Mouse (Mus musculus): ENCODE data around the gene Hpcal4. TPM values are rescaled to one million over a fixed set of nuclear protein-coding genes. Genes with fewer than 3 reads are reported as not detected.

The Hpcal4 gene
- total RNA-seq, 1 experiment, result 0.67 TPM

- DNase-seq (ENCODE audit: low read depth, low spot score), result no peak
- no peak for TF ChIP-seq ZNF384 (IDR thresholded peaks at IDR 0.05; ENCODE audit: low read depth, low read length)
- no peak for TF ChIP-seq CHD2 (IDR thresholded peaks at IDR 0.05; ENCODE audit: low read depth, low read length)
- TF ChIP-seq HCFC1 (IDR thresholded peaks at IDR 0.05; ENCODE audit: borderline replicate concordance, insufficient read depth, low read length), result no peak
- no peak overlapping the region for H3K4me3 ChIP-seq (ENCODE audit: insufficient read depth in 1 of 2, low read depth in 1 of 2, low read length in 2 of 2, poor library complexity in 1 of 2, severe bottlenecking in 1 of 2)
- no peak overlapping the region for H3K27ac ChIP-seq (ENCODE audit: insufficient read depth, low read depth, low read length, poor library complexity, severe bottlenecking)
- no peak overlapping the region for H3K9ac ChIP-seq (ENCODE audit: insufficient read depth, low read depth, low read length, poor library complexity, severe bottlenecking)
- in situ Hi-C loops (cut with MboI; ENCODE audit: low sequenced_read_pairs in 2 of 2, unreplicated experiment in 2 of 2), result no loop called here
- H3K9me3 ChIP-seq (ENCODE audit: control insufficient read depth, insufficient read depth, low read depth, low read length), result no peaks in the 10 kb centered on the region
- peaks cover 0 to 5% of the 10 kb centered on the region in 2 experiments; a peak in 1 of 4 replicates for H3K4me1 ChIP-seq (ENCODE audit: control insufficient read depth in 2 of 2, insufficient read depth in 2 of 2, low read length in 2 of 2, poor library complexity in 1 of 2)
- H3K36me3 ChIP-seq (ENCODE audit: control insufficient read depth, insufficient read depth, low read length, poor library complexity, severe bottlenecking), result no peaks in the 10 kb centered on the region
These were observed 53.5 kb downstream of the Hpcal4 start for GRCm38 (mm10) chr4:123236431-123237031.

- in situ Hi-C loops (cut with MboI; ENCODE audit: low sequenced_read_pairs in 2 of 2, unreplicated experiment in 2 of 2), result no loop called here
- TF ChIP-seq ZNF384 (IDR thresholded peaks at IDR 0.05; ENCODE audit: low read depth, low read length) (no peak), MAFK (IDR thresholded peaks at IDR 0.05; ENCODE audit: insufficient read depth, low read depth, low read length) (no peak), HCFC1 (IDR thresholded peaks at IDR 0.05; ENCODE audit: borderline replicate concordance, insufficient read depth, low read length) (no peak), CHD2 (IDR thresholded peaks at IDR 0.05; ENCODE audit: low read depth, low read length) (no peak), ZC3H11A (IDR thresholded peaks at IDR 0.05; ENCODE audit: borderline replicate concordance, low read depth, low read length) (no peak)
- DNase-seq (ENCODE audit: low read depth, low spot score), result no peak
- H3K27ac ChIP-seq (ENCODE audit: insufficient read depth, low read depth, low read length, poor library complexity, severe bottlenecking), result no peak overlapping the region
- H3K9me3 ChIP-seq (ENCODE audit: control insufficient read depth, insufficient read depth, low read depth, low read length), result no peaks in the 10 kb centered on the region
- peaks cover 0 to 3% of the 10 kb centered on the region in 2 experiments; a peak in 1 of 4 replicates for H3K4me1 ChIP-seq (ENCODE audit: control insufficient read depth in 2 of 2, insufficient read depth in 2 of 2, low read length in 2 of 2, poor library complexity in 1 of 2)
- no peak overlapping the region for H3K9ac ChIP-seq (ENCODE audit: insufficient read depth, low read depth, low read length, poor library complexity, severe bottlenecking)
- no peak overlapping the region for H3K4me3 ChIP-seq (ENCODE audit: insufficient read depth in 1 of 2, low read depth in 1 of 2, low read length in 2 of 2, poor library complexity in 1 of 2, severe bottlenecking in 1 of 2)
- H3K36me3 ChIP-seq (ENCODE audit: control insufficient read depth, insufficient read depth, low read length, poor library complexity, severe bottlenecking), result no peaks in the 10 kb centered on the region
These were observed 54.6 kb downstream of the Hpcal4 start for GRCm38 (mm10) chr4:123237386-123238266.

- no peaks in the 10 kb centered on the region for H3K9me3 ChIP-seq (ENCODE audit: control insufficient read depth, insufficient read depth, low read depth, low read length)
- no peaks in the 10 kb centered on the region for H3K4me1 ChIP-seq (ENCODE audit: control insufficient read depth in 2 of 2, insufficient read depth in 2 of 2, low read length in 2 of 2, poor library complexity in 1 of 2)
- H3K9ac ChIP-seq (ENCODE audit: insufficient read depth, low read depth, low read length, poor library complexity, severe bottlenecking), result peak overlapping the region; percentile 48; the same call in 1 of the 2 replicates
- no peak overlapping the region for H3K27ac ChIP-seq (ENCODE audit: insufficient read depth, low read depth, low read length, poor library complexity, severe bottlenecking)
- H3K36me3 ChIP-seq (ENCODE audit: control insufficient read depth, insufficient read depth, low read length, poor library complexity, severe bottlenecking), result no peaks in the 10 kb centered on the region
- H3K4me3 ChIP-seq (ENCODE audit: insufficient read depth in 1 of 2, low read depth in 1 of 2, low read length in 2 of 2, poor library complexity in 1 of 2, severe bottlenecking in 1 of 2), result peak overlapping the region; percentile 53 to 60
- in situ Hi-C loops (cut with MboI; ENCODE audit: low sequenced_read_pairs in 2 of 2, unreplicated experiment in 2 of 2), result no loop called here
- DNase-seq (ENCODE audit: low read depth, low spot score), result no peak
- TF ChIP-seq HCFC1 (IDR thresholded peaks at IDR 0.05; ENCODE audit: borderline replicate concordance, insufficient read depth, low read length) (no peak), CHD2 (IDR thresholded peaks at IDR 0.05; ENCODE audit: low read depth, low read length) (no peak), MAFK (IDR thresholded peaks at IDR 0.05; ENCODE audit: insufficient read depth, low read depth, low read length) (no peak), ZNF384 (IDR thresholded peaks at IDR 0.05; ENCODE audit: low read depth, low read length) (no peak), ZC3H11A (IDR thresholded peaks at IDR 0.05; ENCODE audit: borderline replicate concordance, low read depth, low read length) (no peak)
These were observed 56.6 kb downstream of the Hpcal4 start for GRCm38 (mm10) chr4:123239361-123240203.

Other genes with a start within 250 kb of the Hpcal4 start
- gene Mfsd2a, start 222.0 kb upstream of the Hpcal4 start, total RNA-seq (2012; rRNA removed), result 3.7 and 4.3 TPM in 2 replicates
- gene Mycl, start 187.6 kb upstream of the Hpcal4 start, total RNA-seq (2012; rRNA removed), result 6.8 and 7.3 TPM in 2 replicates
- 17.1 and 19.1 TPM in 2 replicates for gene Trit1, start 166.6 kb upstream of the Hpcal4 start, total RNA-seq (2012; rRNA removed)
- 7.2 and 9.2 TPM in 2 replicates for gene Bmp8b, start 78.1 kb upstream of the Hpcal4 start, total RNA-seq (2012; rRNA removed)
- 2.8 TPM in 2 replicates for gene Oxct2b, start 67.0 kb upstream of the Hpcal4 start, total RNA-seq (2012; rRNA removed)
- 77.1 and 81.6 TPM in 2 replicates for gene Ppie, start 43.3 kb upstream of the Hpcal4 start, total RNA-seq (2012; rRNA removed)
- not detected in 2 replicates for gene Nt5c1a, start 18.3 kb downstream of the Hpcal4 start, total RNA-seq (2012; rRNA removed)
- not detected in 2 replicates for gene Heyl, start 50.3 kb downstream of the Hpcal4 start, total RNA-seq (2012; rRNA removed)
- 197 and 246 TPM in 2 replicates for gene Pabpc4, start 79.1 kb downstream of the Hpcal4 start, total RNA-seq (2012; rRNA removed)
- gene Oxct2a, start 140.4 kb downstream of the Hpcal4 start, total RNA-seq (2012; rRNA removed), result 3.1 and 3.6 TPM in 2 replicates
- 5.0 and 7.1 TPM in 2 replicates for gene Bmp8a, start 160.0 kb downstream of the Hpcal4 start, total RNA-seq (2012; rRNA removed)

Data from ES-E14 (cell line).